Comparison of ENCODE assay signal across 18 mouse cellular contexts in the genomic region with DNA sequence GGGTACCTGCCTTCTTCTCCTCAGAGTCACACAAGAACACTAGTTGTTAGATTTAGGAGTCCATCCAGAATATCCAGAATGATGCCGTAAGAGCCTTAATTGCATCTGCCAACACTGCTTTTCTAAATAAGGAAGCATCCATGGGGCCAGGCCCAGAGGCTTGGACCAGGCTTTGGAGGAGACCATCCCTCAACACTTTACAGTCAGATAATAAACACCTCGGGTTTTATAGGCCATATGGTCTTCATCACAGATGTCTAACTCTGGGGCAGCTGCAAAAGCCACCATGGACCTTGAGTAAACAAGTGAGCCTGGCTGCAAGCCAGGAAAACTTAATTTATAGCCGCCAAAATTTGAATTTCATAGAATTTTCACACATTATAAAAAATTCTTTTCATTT. TPM values are rescaled to one million over a fixed set of nuclear protein-coding genes. Genes with fewer than 3 reads are reported as not detected.
A peak's percentile ranks its signal among the peaks of the same experiment; 100 is the strongest.
DNase-seq lines count a peak whose midpoint lies in the region; ATAC-seq and TF ChIP-seq lines count a peak whose summit lies in the region.
"Had no signal": no experiment of that assay in that cellular context is flagged by ENCODE, and none has a peak within 500 bp of the region (broad histone marks: within the 10 kb centered on the region; RNA-seq: fewer than 3 reads in every experiment).

No protein-coding gene starts in this region.

- no peaks in the 10 kb centered on the region for H3K79me2 ChIP-seq in heart, adult 2 months (replicated peaks; ENCODE audit: control insufficient read depth, insufficient read depth, low read length)

- no peaks in the 10 kb centered on the region for H3K9me3 ChIP-seq in limb, embryonic 14.5 days (ENCODE audit: control insufficient read depth, low read length)
- H3K9me3 ChIP-seq: forebrain, embryonic 13.5 days; heart, embryonic 13.5 days; liver, embryonic 13.5 days; neural tube, embryonic 12.5 days had no signal

- WGBS in heart, adult 2 months: 29% methylated on average over 3 of the region's 3 CpGs
- WGBS in kidney, adult 2 months: 53% methylated on average over 3 of the region's 3 CpGs
- 13% methylated on average over 3 of the region's 3 CpGs for WGBS in limb, embryonic 14.5 days

- no peak for TF ChIP-seq EP300 in heart, adult 2 months (IDR thresholded peaks at IDR 0.05; ENCODE audit: insufficient read depth, low read depth, low read length)

- no peak overlapping the region for H3K27ac ChIP-seq in heart, adult 2 months
- H3K27ac ChIP-seq in kidney, adult 2 months (ENCODE audit: insufficient read depth, low read depth, low read length): no peak overlapping the region
- H3K27ac ChIP-seq in limb, embryonic 14.5 days (replicated peaks; ENCODE audit: low read depth, low read length): no peak overlapping the region
- H3K27ac ChIP-seq: forebrain, embryonic 13.5 days; heart, embryonic 13.5 days; hindbrain, embryonic 14.5 days; liver, embryonic 13.5 days; neural tube, embryonic 12.5 days had no signal

- H3K27me3 ChIP-seq in heart, adult 2 months (ENCODE audit: control insufficient read depth, insufficient read depth, low read length): peaks cover 1% of the 10 kb centered on the region; the same call in 1 of the 2 replicates
- no peaks in the 10 kb centered on the region for H3K27me3 ChIP-seq in kidney, adult 2 months (replicated peaks; ENCODE audit: control insufficient read depth, insufficient read depth, low read length)
- 0 out of 2 replicates have a peak, but pooled peaks cover 3% of the 10 kb centered on the region for H3K27me3 ChIP-seq in limb, embryonic 14.5 days (ENCODE audit: control insufficient read depth, insufficient read depth, low read length)
- H3K27me3 ChIP-seq: forebrain, embryonic 13.5 days; heart, embryonic 13.5 days; liver, embryonic 13.5 days; neural tube, embryonic 12.5 days had no signal

- no peak for TF ChIP-seq CTCF in heart, adult 2 months (IDR thresholded peaks at IDR 0.05)
- TF ChIP-seq CTCF in kidney, adult 2 months (conservative IDR thresholded peaks at IDR 0.05; ENCODE audit: insufficient read depth, insufficient read length, low read depth, low read length): no peak

- no peak overlapping the region for H3K9ac ChIP-seq in heart, adult 2 months (ENCODE audit: low read depth, low read length)
- H3K9ac ChIP-seq in limb, embryonic 14.5 days (ENCODE audit: low read depth, low read length, severe bottlenecking): no peak overlapping the region
- H3K9ac ChIP-seq: forebrain, embryonic 13.5 days; heart, embryonic 13.5 days; hindbrain, embryonic 14.5 days; liver, embryonic 13.5 days; neural tube, embryonic 12.5 days had no signal

- no peaks in the 10 kb centered on the region for H3K4me1 ChIP-seq in heart, adult 2 months (ENCODE audit: control insufficient read depth, insufficient read depth, low read length)
- H3K4me1 ChIP-seq in kidney, adult 2 months (ENCODE audit: control insufficient read depth, insufficient read depth, low read length): no peaks in the 10 kb centered on the region
- peaks cover 14% of the 10 kb centered on the region for H3K4me1 ChIP-seq in limb, embryonic 14.5 days (ENCODE audit: control insufficient read depth, insufficient read depth, low read length)
- H3K4me1 ChIP-seq: liver, embryonic 13.5 days; neural tube, embryonic 12.5 days had no signal

- H3K36me3 ChIP-seq in heart, adult 2 months (ENCODE audit: control insufficient read depth, insufficient read depth, low read length): no peaks in the 10 kb centered on the region
- H3K36me3 ChIP-seq in kidney, adult 2 months (ENCODE audit: control insufficient read depth, insufficient read depth, low read length): no peaks in the 10 kb centered on the region
- no peaks in the 10 kb centered on the region for H3K36me3 ChIP-seq in limb, embryonic 14.5 days (ENCODE audit: control insufficient read depth, insufficient read depth, low read length)
- H3K36me3 ChIP-seq: heart, embryonic 13.5 days; liver, embryonic 13.5 days; neural tube, embryonic 12.5 days had no signal

- no peak overlapping the region for H3K4me3 ChIP-seq in heart, adult 2 months
- no peak overlapping the region for H3K4me3 ChIP-seq in kidney, adult 2 months (ENCODE audit: insufficient read depth, low read depth, low read length)
- H3K4me3 ChIP-seq in limb, embryonic 14.5 days (replicated peaks; ENCODE audit: low read length): no peak overlapping the region
- H3K4me3 ChIP-seq: forebrain, embryonic 13.5 days; heart, embryonic 13.5 days; liver, embryonic 13.5 days; neural tube, embryonic 12.5 days had no signal

- DNase-seq in heart, adult 11 months: peak; percentile 55
- DNase-seq in heart, adult 2 months: no peak
- peak; percentile 7 to 20 for DNase-seq in kidney, postnatal 4 days
- DNase-seq in kidney, adult 2 months: no peak
- DNase-seq in embryo, embryonic 11.5 days (ENCODE audit: low read depth, low spot score): peak; percentile 43
- DNase-seq in limb, embryonic 14.5 days (ENCODE audit: low spot score): peak; percentile 86
- no peak for DNase-seq in adrenal gland, postnatal 4 days (ENCODE audit: low spot score in 2 of 2)
- no peak for DNase-seq in frontal cortex, postnatal 14 days (ENCODE audit: low spot score in 2 of 2)
- DNase-seq: adrenal gland, adult 2 months; cerebellum, adult 8-10 months; gastrocnemius, postnatal 10 days; liver, embryonic 13.5 days had no signal

- no peak overlapping the region for H3K4me2 ChIP-seq in limb, embryonic 14.5 days (replicated peaks; ENCODE audit: low read depth, low read length, severe bottlenecking)
- H3K4me2 ChIP-seq: forebrain, embryonic 13.5 days; heart, embryonic 13.5 days; hindbrain, embryonic 14.5 days; liver, embryonic 13.5 days; neural tube, embryonic 12.5 days had no signal

- TF ChIP-seq POLR2A in heart, adult 2 months (IDR thresholded peaks at IDR 0.05; ENCODE audit: insufficient read depth, low read depth, low read length): no peak
- TF ChIP-seq POLR2A in kidney, adult 2 months (IDR thresholded peaks at IDR 0.05; ENCODE audit: low read depth, low read length): no peak
- TF ChIP-seq POLR2A in limb, embryonic 14.5 days (IDR thresholded peaks at IDR 0.05; ENCODE audit: borderline replicate concordance, extremely low read depth, insufficient read depth, insufficient read length): no peak

- intact Hi-C loops in heart, adult 2 months (cut with DNase I): no loop called here

- ATAC-seq in limb, embryonic 14.5 days (ENCODE audit: low FRiP score, low read depth): peak; percentile 91
- ATAC-seq: forebrain, embryonic 13.5 days had no signal

RNA-seq across cellular contexts. Expression of a gene that starts 53.1 kb away (rescaled TPM):
- total RNA-seq in heart, adult 2 months (2021): not detected
- polyA plus RNA-seq in heart, adult 2 months (2012; rRNA removed): 0.14 TPM in 1 of 2 replicates, not detected in the other
- polyA plus RNA-seq in kidney, adult 2 months (2012; rRNA removed): 0.01 and 0.05 TPM in 2 replicates
- 0.49 and 0.54 TPM in 2 replicates for polyA plus RNA-seq in limb, embryonic 14.5 days (2012; rRNA removed)
- polyA plus RNA-seq in limb, embryonic 14.5 days (2014; fragmentation: Nextera tagmentation; extraction: Ambion mirVana): 0.33 and 0.40 TPM in 2 replicates
- total RNA-seq in adrenal gland, postnatal 4 days (2021): under 1 TPM in 1 of 2 experiments, not detected in 1; 0.22 TPM
- total RNA-seq: adrenal gland, adult 2 months; megakaryocyte progenitor cell, adult 5-6 weeks had no signal
- polyA plus RNA-seq: adrenal gland, adult 2 months; liver, embryonic 13.5 days; testis, adult 2 months had no signal

Comparison
In these comparisons a context has a peak if more than half of its experiments do, and no peak if none do; other contexts are left out.
1. DNase-seq: peak in heart, adult 11 months (single experiment), kidney, postnatal 4 days (2 of 2), embryo, embryonic 11.5 days (single experiment) and limb, embryonic 14.5 days (single experiment); none in heart, adult 2 months (0 of 2), kidney, adult 2 months (single experiment), adrenal gland, postnatal 4 days (0 of 2) and frontal cortex, postnatal 14 days (0 of 2).